Mouse (Mus musculus) cortical plate, adult 2 months (tissue): ENCODE results near the gene Fras1.

Experiments
- CTCF ChIP-seq: fragments of 200-500 bp; IDR thresholded peaks from 2 replicates; pipeline ENCODE4 v1.5.1; 2011; ENCODE audit warnings: mild to moderate bottlenecking, control low read depth, low read length; ENCODE audit not compliant: insufficient read depth; ENCODE audit errors: extremely low read depth
- POLR2A ChIP-seq: fragments of 200-500 bp; IDR thresholded peaks from 2 replicates; pipeline ENCODE4 v1.6.1; 2011; ENCODE audit warnings: mild to moderate bottlenecking, low read length, control low read depth; ENCODE audit not compliant: insufficient read depth; ENCODE audit errors: extremely low read depth

DNA sequence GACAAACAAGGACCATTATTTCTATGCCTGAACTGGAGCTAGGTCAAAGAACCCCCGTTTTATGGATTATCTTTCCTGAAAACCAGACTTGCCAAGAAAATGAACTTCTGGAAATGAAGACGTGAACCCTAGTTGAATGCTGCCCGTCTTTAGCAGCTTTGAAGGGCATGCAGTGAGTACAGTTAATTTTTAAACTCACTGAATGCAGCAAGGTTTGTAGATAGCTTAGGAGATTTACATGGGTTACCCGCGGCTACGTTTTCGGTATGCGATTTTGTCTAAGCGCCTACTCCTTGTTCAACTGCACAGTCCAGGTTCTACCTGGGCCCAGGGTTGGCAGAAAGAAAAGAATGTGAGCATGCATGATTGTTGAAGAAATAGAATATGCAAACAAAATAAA is 147.8 kb downstream of the Fras1 start:
- no peak for TF ChIP-seq POLR2A
- no peak for TF ChIP-seq CTCF
